11 mouse cellular contexts compared by ENCODE assay signal in the genomic region with DNA sequence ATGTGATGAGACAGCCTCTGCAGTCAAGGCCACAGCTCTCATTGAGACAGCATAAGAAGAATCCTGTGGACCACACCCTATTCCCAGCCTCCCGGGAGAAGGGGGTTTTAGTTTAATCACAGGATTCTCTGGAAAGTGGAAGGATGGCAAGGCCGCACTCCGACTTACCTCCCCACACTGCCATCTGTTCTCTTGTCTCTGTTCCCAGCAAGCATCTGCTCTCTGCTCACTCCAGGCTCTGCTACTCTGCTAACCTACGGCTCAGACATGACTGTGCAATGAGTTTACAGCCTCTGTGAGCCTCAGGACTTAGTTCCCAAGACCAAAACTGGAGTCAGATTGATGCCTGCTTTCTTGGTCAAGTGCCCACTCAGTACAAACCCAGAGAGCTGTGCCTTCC. TPM values are rescaled to one million over a fixed set of nuclear protein-coding genes. Genes with fewer than 3 reads are reported as not detected.
DNase-seq lines count a peak whose midpoint lies in the region; ATAC-seq and TF ChIP-seq lines count a peak whose summit lies in the region.
"Had no signal": no experiment of that assay in that cellular context is flagged by ENCODE, and none has a peak within 500 bp of the region (broad histone marks: within the 10 kb centered on the region; RNA-seq: fewer than 3 reads in every experiment).

No protein-coding gene starts in this region.

- no peaks in the 10 kb centered on the region for H3K27me3 ChIP-seq in midbrain, embryonic 15.5 days (replicated peaks)
- no peaks in the 10 kb centered on the region for H3K27me3 ChIP-seq in midbrain, embryonic 11.5 days (ENCODE audit: control insufficient read depth, insufficient read depth, low read length)
- H3K27me3 ChIP-seq in hindbrain, postnatal 0 days (ENCODE audit: insufficient read depth, low read length), result no peaks in the 10 kb centered on the region
- H3K27me3 ChIP-seq: embryonic facial prominence, embryonic 13.5 days had no signal

- TF ChIP-seq CTCF in hindbrain, postnatal 0 days (IDR thresholded peaks at IDR 0.05; ENCODE audit: low read depth), result no peak

- no peak overlapping the region for H3K27ac ChIP-seq in midbrain, embryonic 15.5 days
- H3K27ac ChIP-seq in midbrain, embryonic 11.5 days (ENCODE audit: low read depth, low read length), result no peak overlapping the region
- peak overlapping the region; percentile 64; the same call in 1 of the 2 replicates for H3K27ac ChIP-seq in hindbrain, postnatal 0 days
- H3K27ac ChIP-seq: embryonic facial prominence, embryonic 13.5 days had no signal

- no peak for DNase-seq in midbrain, embryonic 11.5 days (ENCODE audit: low spot score, missing footprints)
- DNase-seq in cerebellum, adult 9-10 months, result peak; percentile 94
- peak; percentile 81 for DNase-seq in hindbrain, postnatal 0 days (ENCODE audit: low spot score)
- peak; percentile 59 for DNase-seq in retina, postnatal 1 day
- no peak for DNase-seq in Muller cell, postnatal 12 days (ENCODE audit: inconsistent ontology term)
- DNase-seq in gastrocnemius, postnatal 14 days, result no peak
- no peak for DNase-seq in ovary, postnatal 10 days (ENCODE audit: low spot score)
- DNase-seq: kidney, postnatal 14 days; thymus, adult 18-20 months had no signal

- H3K9ac ChIP-seq in midbrain, embryonic 15.5 days, result no peak overlapping the region
- H3K9ac ChIP-seq in midbrain, embryonic 11.5 days (ENCODE audit: low read length), result no peak overlapping the region
- H3K9ac ChIP-seq in hindbrain, postnatal 0 days (replicated peaks; ENCODE audit: low read length), result no peak overlapping the region
- H3K9ac ChIP-seq: embryonic facial prominence, embryonic 13.5 days had no signal

- no peaks in the 10 kb centered on the region for H3K36me3 ChIP-seq in midbrain, embryonic 15.5 days (replicated peaks)
- no peaks in the 10 kb centered on the region for H3K36me3 ChIP-seq in midbrain, embryonic 11.5 days (ENCODE audit: control insufficient read depth, insufficient read depth, low read length)
- H3K36me3 ChIP-seq in hindbrain, postnatal 0 days (ENCODE audit: insufficient read depth, low read length), result no peaks in the 10 kb centered on the region
- H3K36me3 ChIP-seq: embryonic facial prominence, embryonic 13.5 days had no signal

- H3K4me2 ChIP-seq in midbrain, embryonic 15.5 days, result no peak overlapping the region
- H3K4me2 ChIP-seq in midbrain, embryonic 11.5 days, result no peak overlapping the region
- no peak overlapping the region for H3K4me2 ChIP-seq in hindbrain, postnatal 0 days (ENCODE audit: low read depth, low read length)
- H3K4me2 ChIP-seq: embryonic facial prominence, embryonic 13.5 days had no signal

- H3K4me3 ChIP-seq in midbrain, embryonic 15.5 days, result no peak overlapping the region
- H3K4me3 ChIP-seq in midbrain, embryonic 11.5 days (ENCODE audit: low read depth, low read length), result no peak overlapping the region
- no peak overlapping the region for H3K4me3 ChIP-seq in hindbrain, postnatal 0 days (ENCODE audit: low read length)
- H3K4me3 ChIP-seq: embryonic facial prominence, embryonic 13.5 days had no signal

- no peaks in the 10 kb centered on the region for H3K9me3 ChIP-seq in midbrain, embryonic 15.5 days
- H3K9me3 ChIP-seq in midbrain, embryonic 11.5 days (ENCODE audit: control insufficient read depth, low read length), result no peaks in the 10 kb centered on the region
- H3K9me3 ChIP-seq in hindbrain, postnatal 0 days (ENCODE audit: low read length), result no peaks in the 10 kb centered on the region
- H3K9me3 ChIP-seq: embryonic facial prominence, embryonic 13.5 days had no signal

- H3K4me1 ChIP-seq in midbrain, embryonic 15.5 days, result no peaks in the 10 kb centered on the region
- H3K4me1 ChIP-seq in midbrain, embryonic 11.5 days (ENCODE audit: control insufficient read depth, insufficient read depth, low read length), result no peaks in the 10 kb centered on the region
- peaks cover 6% of the 10 kb centered on the region; the same call in 1 of the 2 replicates for H3K4me1 ChIP-seq in hindbrain, postnatal 0 days (ENCODE audit: insufficient read depth, low read length)
- H3K4me1 ChIP-seq: embryonic facial prominence, embryonic 13.5 days had no signal

- intact Hi-C loops in gastrocnemius, postnatal 14 days (cut with DNase I; ENCODE audit: low total_unique reads), result no loop called here

- 0 out of 2 replicates have a peak, but pooled peaks have one; percentile 52 for ATAC-seq in midbrain, embryonic 15.5 days (replicated peaks)
- ATAC-seq in midbrain, embryonic 11.5 days (ENCODE audit: low FRiP score), result no peak
- peak; percentile 86 for ATAC-seq in hindbrain, postnatal 0 days

- 65% methylated on average over 4 of the region's 4 CpGs for WGBS in midbrain, embryonic 15.5 days
- WGBS in midbrain, embryonic 11.5 days, result 74% methylated on average over 4 of the region's 4 CpGs
- 45% methylated on average over 4 of the region's 4 CpGs for WGBS in hindbrain, postnatal 0 days

RNA-seq across cellular contexts. Expression of gene Sv2b, which starts 43.8 kb away (rescaled TPM):
- 6.5 and 7.1 TPM in 2 replicates for polyA plus RNA-seq in midbrain, embryonic 15.5 days (2015; fragmentation: Nextera tagmentation; extraction: Ambion mirVana)
- 1.8 and 2.3 TPM in 2 replicates for polyA plus RNA-seq in midbrain, embryonic 11.5 days (2014; fragmentation: Nextera tagmentation; extraction: Ambion mirVana)
- 55.7 and 57.7 TPM in 2 replicates for total RNA-seq in hindbrain, postnatal 0 days (2014; rRNA removed)
- polyA plus RNA-seq in hindbrain, postnatal 0 days (2015; fragmentation: Nextera tagmentation; extraction: Ambion mirVana), result 21.6 and 21.8 TPM in 2 replicates
- total RNA-seq in gastrocnemius, postnatal 14 days (2021), result 1 to 10 TPM in 1 of 2 experiments, under 1 TPM in 1; 0.94 to 1.1 TPM

Comparison
In these comparisons a context has a peak if more than half of its experiments do, and no peak if none do; other contexts are left out.
1. DNase-seq: peak in cerebellum, adult 9-10 months (single experiment), hindbrain, postnatal 0 days (single experiment) and retina, postnatal 1 day (single experiment); none in midbrain, embryonic 11.5 days (single experiment), Muller cell, postnatal 12 days (single experiment), gastrocnemius, postnatal 14 days (single experiment) and ovary, postnatal 10 days (single experiment).